Mouse (Mus musculus): ENCODE data around the gene 4930412O13Rik. TPM values are rescaled to one million over a fixed set of nuclear protein-coding genes. Genes with fewer than 3 reads are reported as not detected.

4930412O13Rik gene
- total RNA-seq, 2 experiments from 2014 or later, result not detected

DNA sequence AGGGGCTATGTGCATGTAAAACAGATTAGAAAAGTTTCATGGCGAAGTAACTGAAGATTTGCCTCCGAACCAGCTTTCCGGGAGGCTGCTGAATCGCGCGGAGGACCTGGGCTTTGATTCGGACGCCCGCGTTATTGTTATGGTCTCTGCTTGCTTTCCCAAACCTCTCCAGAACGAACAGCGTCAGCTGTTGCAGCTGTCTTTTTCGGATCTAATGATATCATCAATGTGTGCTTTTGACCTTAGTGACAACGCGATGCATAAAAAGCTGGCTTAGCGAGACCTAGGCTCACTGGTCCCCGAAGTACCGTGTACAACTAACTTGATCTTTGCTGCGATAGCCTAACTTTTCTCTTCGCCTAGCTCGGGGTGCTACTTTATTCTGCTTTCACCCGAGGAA, 2.0 kb upstream of the 4930412O13Rik start:
- intact Hi-C loops (cut with DNase I), result loop anchor here (5.0 kb wide), 1 partner anchor 242 kb away; no protein-coding TSS in a partner anchor
- DNase-seq, result no peak

DNA sequence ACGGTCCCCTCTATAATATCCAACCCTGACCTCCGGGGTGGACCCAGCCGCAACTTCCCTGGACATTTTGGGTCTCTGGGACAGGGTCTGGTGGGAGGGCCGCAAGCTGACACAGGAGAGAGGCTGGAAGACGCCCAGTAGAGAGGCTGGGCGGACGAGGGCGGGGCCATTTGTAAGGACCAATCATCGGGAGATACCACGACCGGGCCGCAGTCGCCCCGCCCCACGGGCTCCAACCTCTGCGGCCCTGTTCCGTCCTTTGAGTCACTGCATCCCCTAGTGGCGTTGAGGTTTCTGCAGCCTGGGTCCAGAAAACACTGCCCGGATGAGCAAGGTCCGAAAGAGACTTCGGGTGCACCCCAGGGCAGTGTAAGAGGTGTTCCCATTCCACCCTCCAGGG, 1.6 kb upstream of the 4930412O13Rik start:
- intact Hi-C loops (cut with DNase I), result loop anchor here (5.0 kb wide), 1 partner anchor 242 kb away; no protein-coding TSS in a partner anchor
- DNase-seq, result peak; percentile 93

DNA sequence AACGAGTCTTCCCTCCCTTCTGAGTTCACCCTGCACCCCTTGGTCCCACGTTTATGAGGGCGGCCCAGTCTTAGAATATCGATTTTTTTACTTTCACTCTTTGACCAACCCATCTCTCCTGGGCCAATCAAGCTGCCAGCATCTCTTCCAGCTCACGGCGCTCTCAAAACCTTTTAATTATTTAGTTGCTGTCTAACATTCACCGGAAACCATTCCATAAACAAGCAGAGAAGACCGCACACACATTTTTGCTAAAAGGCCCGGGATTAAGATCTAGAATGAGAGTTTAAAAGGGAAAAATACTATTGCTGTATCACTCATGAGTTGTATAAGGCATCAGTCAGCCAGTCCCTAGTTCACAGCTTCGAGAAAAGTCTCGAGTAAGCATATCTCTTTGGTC, 781 bp upstream of the 4930412O13Rik start:
- intact Hi-C loops (cut with DNase I), result loop anchor here (5.0 to 10.0 kb wide), 2 partner anchors 1128 to 1205 kb away; no protein-coding TSS in a partner anchor
- DNase-seq, result no peak

DNA sequence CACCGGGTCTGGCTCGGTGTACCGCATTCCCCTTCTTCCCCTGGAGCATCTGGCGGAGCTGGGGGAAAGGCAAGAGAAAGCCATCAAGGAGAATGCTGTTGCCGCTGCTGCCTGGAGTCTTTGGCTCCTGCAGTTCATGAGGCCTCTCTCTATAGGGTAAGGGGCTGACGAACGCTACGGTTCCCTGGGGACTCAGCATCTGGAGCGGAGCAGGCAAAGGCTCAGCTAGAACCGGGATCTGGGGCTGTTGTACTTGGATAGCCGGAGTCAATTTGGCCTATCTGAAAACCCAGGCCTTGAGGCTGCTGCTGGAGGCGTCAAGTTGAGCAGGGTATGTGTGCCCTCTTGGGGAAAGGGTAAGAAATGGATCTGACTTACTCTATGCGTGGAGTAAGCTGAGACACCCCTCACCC, 565 bp downstream of the 4930412O13Rik start:
- no peak for DNase-seq
- intact Hi-C loops (cut with DNase I), result loop anchor here (5.0 to 10.0 kb wide), 2 partner anchors 1129 to 1207 kb away; no protein-coding TSS in a partner anchor

DNA sequence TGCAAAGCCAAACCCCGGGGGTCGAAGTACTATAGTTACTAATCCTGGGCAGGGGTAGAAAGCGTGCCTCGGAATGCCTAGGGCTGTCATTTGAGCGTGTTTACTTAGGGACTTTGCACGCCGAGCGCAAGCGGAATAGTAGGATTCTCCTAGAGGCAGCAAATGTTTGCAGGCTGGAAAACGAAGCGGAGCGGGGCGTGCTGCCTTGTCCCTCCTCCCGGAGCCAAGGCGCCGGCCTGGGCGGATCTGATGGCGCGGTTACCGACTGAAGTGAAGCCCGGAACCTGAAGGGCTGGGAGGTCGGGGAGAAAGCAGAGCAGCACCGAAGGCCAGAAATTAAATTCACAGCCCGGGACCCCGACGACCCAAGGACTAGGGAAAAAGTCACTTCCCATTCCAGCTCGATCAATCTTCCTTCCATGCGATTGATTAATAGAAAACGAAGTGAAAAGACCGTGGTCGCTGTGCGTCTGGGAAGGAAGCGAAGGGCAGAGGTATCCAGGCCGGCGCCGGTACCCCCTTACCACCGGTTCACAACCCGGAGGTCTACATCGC, 1.4 kb downstream of the 4930412O13Rik start:
- peak; percentile 47 to 53 for DNase-seq

DNA sequence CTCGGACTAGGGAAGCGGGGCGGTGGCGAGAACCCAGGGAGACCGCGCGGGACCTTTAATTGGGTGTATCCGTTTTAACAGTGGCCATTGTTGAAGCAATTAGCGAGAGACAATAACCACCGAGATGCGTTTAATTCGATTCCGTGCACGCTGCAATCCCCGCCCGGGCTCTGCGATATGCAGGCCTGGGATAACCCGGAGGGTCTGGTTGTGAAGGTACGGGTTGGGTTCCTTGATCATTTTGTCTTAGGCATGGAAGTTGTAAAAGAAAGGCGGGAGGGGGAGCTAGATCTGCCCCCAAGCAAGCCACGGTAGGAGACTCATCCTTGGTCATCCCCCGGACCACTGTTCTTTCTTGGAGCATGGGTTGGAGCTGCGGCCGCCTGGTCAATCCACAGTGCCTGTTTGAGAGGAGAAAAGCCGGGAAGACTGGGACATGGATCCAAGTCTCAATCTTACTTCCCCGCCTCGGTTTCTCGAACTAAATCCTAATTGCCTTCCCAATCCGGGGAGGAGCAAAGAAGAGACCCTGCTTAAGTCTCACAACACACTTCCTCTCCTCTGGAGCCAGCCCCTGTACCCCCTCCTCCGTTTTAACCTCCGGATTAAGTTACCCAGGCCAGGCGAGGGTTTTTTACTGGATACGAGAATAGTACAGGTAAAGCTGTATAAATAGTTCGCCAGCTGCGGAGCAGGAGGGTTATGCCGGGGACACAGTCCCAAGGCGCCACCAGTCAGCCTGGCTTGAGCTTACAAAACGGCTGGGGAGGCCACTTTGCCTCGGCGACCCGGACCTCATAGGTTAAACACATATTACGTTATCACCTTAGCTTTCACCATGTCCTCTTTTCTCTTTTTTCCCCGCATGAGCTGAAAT, 2.1 kb downstream of the 4930412O13Rik start:
- DNase-seq, result peak; percentile 17 to 26
- intact Hi-C loops (cut with DNase I), result loop anchor here (5.0 to 10.0 kb wide), 2 partner anchors 1131 to 1208 kb away; no protein-coding TSS in a partner anchor

More for the DNA sequence above, 1.4 kb downstream of the 4930412O13Rik start:
- intact Hi-C loops (cut with DNase I), result loop anchor here (5.0 to 10.0 kb wide), 2 partner anchors 1130 to 1208 kb away; no protein-coding TSS in a partner anchor

DNA sequence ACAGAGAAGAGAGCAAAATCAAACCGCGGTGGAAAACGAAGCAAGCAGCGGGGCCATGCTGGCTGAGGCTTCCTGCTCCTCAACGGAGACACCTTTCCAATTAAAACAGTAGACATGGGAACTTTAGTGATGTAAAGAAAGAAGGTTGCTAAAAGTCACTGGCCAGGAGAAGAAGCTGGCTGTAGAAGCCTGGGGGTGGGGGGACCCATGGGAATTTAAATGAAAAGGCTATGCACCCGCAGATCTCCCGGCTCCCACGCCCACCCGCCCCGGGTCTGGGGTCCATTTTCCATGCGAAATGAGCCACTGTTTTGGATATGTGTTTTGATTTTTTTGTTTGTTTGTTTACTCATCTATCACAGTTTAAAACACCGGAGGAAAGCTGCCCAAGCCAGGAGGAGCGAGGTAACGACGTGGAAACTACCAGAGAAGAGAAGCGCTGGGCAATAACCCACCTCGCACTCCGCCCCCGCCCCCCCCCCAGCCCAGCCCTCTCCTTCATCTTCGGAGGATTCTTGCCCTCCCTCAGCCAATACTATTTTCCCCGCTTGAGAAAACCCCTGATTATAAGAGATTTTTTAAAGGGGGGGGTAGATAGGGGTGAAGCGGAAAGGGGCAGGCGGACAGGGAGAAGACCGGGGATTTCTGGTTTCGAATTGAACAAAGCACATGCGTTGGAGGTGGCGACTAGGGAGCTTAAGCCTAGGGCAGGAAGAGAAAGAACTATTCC, 2.9 kb downstream of the 4930412O13Rik start:
- no peak for DNase-seq
- intact Hi-C loops (cut with DNase I), result loop anchor here (5.0 to 10.0 kb wide), 2 partner anchors 1132 to 1209 kb away; no protein-coding TSS in a partner anchor

DNA sequence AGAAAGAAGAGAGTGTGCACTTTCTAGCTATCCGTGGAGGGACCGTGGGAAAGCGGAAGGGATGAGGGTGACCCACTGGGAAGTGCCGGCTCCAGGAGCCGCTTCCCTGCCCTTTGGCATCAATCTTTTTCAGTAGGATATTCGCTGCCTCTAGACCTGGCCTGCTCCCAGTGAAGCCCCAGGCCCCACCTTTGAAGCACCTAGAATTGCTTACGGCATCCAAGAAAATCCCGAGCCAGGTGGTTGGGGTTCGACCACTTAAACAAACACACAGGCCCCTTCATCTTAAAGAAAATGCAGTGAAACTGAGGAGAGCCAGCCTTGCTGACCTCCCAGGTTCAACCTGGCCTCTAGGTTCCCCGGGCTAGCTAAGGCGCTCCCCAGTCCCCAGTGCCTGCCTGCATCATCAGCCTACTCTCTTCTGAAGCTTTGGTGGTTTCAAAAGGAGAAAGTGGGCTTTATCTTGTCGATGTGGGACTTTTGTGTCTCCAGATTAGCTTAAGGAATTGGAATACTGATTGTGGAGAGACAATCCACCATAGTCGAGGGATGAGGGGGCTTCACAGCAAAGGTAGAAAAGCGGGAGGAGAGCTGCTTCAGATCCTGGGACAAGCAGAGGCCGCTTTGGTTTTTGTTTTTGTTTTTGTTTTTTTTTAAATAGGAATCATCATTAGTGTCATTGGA, 3.6 kb downstream of the 4930412O13Rik start:
- no peak for DNase-seq
- intact Hi-C loops (cut with DNase I), result loop anchor here (5.0 to 10.0 kb wide), 2 partner anchors 1132 to 1210 kb away; no protein-coding TSS in a partner anchor

DNA sequence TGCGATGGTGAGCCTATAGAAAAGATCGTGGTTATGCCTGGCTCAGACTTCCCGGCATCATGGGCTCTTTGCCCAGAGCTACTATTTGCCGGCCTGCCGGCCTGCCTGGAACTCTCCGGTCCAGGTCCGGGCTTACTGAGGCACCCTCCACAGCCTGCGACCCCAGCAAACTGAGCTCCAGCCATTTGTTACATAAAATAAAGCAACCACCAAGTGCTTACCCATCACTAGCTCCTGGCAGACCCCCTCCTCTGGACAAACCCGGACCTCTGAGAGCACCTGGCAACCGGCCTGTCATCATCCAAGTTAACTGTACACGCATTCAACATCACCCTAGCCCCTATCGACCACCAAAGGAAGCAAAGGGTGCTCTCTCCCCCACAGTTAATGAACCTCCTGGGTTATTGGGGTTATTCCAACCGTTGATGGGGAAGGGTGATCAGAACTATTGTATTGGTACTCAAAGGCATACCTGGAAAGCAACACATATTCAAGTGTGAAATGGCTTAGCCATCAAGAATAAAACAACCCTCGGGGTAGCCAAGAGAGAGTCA, 4.2 kb downstream of the 4930412O13Rik start:
- intact Hi-C loops (cut with DNase I), result loop anchor here (10.0 kb wide), 1 partner anchor 1210 kb away; no protein-coding TSS in a partner anchor
- DNase-seq, result no peak

DNA sequence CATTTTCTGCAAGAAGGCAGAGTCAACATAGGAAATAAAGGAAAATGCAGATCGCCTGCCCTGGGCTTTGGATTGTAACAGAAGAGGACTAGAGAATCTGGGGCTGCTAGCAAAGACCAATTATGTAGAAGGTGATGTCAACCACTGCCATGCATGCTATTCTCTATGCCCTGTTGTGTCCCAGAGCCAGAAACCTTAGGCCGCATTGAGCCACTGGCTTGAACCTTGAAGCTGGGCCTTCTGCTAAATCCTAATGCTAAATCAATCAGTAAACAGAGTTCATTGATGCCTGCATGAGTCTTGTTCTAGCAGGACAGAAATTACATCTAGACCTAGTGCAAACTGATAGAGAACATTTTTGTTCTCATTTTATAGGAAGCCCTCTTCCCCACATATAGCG, 5.0 kb downstream of the 4930412O13Rik start:
- intact Hi-C loops (cut with DNase I), result loop anchor here (10.0 kb wide), 1 partner anchor 1211 kb away; no protein-coding TSS in a partner anchor

DNA sequence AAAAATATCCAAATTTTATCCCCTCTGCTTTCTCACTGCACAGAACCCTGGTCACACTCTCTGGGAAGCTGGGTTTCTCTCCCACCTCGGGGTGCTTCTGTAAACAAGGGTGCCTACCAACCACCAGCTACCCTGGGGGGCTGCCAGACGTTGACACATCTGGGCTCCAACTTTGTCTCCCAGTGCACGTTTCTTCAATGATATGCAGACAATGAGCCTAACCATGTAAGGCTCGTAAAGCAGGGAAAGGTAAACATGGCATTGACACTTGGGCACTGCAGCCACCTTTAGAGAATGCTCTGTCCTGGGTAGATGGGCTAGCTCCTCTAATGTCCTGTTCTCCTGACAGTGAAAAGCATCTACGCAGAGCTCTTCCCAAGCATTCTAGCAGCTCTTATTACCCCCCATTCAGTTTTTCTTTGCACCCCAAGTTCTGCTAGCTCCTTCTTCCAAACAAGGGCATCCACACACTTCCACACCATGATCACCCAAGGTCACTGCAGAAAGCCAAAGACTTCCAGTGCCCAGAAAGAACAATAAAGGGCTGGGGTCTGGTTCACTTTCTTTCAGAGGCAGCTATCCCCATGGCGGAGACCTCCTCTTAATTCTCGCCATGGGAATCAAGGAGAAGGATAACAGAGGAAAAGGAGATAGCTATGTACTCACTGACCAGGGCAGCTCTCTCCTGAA, 6.0 kb downstream of the 4930412O13Rik start:
- intact Hi-C loops (cut with DNase I), result loop anchor here (10.0 kb wide), 1 partner anchor 1212 kb away; no protein-coding TSS in a partner anchor
- DNase-seq, result no peak

More for the DNA sequence above, 5.0 kb downstream of the 4930412O13Rik start:
- no peak for DNase-seq

DNA sequence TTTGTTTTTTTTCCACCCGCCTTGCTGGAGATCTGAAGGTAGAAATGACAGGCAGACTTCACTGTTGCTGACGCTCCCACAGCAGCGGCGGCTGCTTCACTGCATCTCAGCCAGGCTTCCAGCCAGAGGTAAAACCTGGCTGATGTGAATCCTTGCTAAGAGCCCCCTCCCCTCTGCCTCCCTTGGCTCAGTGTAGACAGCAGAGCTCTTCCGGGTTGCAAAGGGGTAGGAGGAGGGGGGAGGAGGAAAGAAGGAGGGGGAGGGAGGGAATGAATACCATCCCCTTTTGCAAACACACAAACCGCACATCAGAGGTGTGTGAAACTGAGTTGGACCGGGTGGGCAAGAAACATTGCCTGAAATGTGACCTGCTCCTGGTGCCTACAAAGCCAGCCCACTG, 6.6 kb downstream of the 4930412O13Rik start:
- intact Hi-C loops (cut with DNase I), result loop anchor here (10.0 kb wide), 1 partner anchor 1213 kb away; no protein-coding TSS in a partner anchor
- no peak for DNase-seq

DNA sequence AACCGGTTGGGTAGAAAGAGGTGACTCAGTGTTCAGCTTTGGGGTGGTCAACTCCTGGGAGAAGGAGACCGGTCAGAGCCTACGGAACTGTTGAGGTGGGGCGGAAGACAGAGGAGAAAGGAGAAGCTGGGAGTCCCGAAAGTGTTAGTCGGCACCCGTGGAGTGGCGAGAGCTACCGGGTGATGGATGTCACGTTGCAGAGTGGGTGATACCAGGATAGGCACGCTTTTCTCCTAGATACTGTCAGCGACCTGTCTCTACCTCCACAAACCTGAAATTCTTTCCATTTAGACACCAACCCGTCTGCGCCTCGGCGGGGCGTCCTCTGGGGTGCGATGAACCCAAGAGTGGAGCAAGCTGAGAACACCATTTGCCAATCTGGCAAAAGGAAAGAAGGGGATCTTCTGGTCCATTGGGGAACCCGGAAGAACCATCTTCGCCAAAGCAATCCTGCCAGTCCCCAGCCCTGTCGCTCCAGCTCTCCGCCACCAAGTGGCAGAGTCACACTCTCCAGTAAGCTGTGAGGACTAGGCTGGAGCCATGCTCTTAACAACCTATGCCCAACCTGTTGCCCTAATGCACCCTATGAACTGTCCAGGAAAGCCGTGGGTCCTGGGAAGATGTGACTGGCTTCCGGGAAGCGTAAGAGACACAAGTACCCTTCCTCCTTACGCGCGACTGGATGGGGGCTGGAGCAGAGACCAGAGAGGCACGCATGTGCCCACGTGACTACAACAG, 8.0 kb downstream of the 4930412O13Rik start, which contains the start of gene 9230102O04Rik:
Gene 9230102O04Rik (minus strand): TSS at position 628 of the 738 bp plus-strand sequence.
- peak; percentile 23 to 47 for DNase-seq
- intact Hi-C loops (cut with DNase I), result loop anchor here (10.0 kb wide), 1 partner anchor 1214 kb away; no protein-coding TSS in a partner anchor

DNA sequence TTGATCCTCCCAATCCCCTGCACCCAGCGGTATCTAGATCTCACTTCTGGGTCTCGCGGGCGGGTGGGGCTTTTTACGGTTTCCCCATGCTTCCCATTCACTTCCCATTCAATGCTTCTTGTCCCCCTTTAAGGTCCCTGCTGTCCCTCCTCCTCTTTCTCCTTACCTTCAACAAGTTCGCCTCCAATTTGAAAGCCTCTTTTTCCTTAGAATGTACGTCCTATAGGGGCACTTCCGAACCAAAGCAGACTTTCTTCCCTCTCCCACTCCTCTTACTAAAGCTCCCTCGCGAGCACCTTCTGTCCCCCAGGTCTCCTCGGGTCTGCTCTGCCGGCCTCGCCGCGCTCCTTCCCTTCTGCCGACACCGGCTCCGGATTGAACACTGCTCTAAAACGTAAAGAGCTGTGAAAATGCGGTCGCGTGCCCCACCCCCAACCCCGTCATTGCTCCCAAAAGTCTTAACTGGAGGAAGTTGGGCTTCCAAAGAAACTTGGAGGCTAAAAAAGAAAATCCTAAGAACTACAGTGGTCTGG, 8.7 kb downstream of the 4930412O13Rik start, which contains the start of gene Gata3:
Gene Gata3 (minus strand): TSS at position 384 of the 533 bp plus-strand sequence.
- no peak for DNase-seq
- intact Hi-C loops (cut with DNase I), result loop anchor here (5.0 to 10.0 kb wide), 2 partner anchors 123 to 1215 kb away; no protein-coding TSS in a partner anchor

DNA sequence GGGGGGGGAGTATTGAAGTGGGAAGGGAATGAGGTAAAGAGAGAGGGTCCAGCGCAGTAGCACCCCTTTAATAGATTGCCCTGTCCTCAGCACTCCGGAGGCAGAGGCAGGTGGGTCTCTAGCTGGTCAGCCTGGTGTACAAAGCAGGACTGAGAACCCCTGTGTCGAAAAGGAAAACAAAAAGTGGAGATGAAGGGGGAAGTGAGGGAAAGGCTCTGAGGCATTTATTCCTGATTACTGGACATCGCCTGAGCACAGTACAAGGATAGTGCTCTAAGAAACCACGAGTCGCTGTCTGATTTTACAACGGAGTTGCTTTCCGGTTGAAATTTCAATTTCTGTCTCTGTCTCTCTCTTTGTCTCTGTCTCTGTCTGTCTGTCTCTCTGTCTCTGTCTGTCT, 9.2 kb downstream of the 4930412O13Rik start:
- intact Hi-C loops (cut with DNase I), result loop anchor here (5.0 kb wide), 1 partner anchor 122 kb away; no protein-coding TSS in a partner anchor
- no peak for DNase-seq

DNA sequence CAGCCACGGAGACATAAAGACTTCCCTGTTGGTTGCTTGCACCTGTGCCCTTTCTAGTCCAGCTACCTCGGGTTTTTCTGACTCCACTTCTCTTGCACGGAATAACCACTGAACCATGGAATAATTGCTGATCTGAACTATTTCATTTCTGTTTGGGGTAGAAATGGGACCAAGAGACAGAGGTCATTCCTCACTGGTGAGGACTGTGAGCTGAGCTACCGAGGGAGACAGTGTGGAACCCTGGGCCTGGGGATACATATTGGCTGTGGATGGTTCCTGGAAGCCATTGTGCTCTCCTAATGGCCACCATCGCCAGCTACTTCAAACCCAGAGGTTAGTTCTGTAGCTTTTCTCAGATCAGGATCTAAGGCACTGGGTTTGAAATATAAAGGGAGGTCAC, 9.9 kb downstream of the 4930412O13Rik start:
- intact Hi-C loops (cut with DNase I), result loop anchor here (5.0 kb wide), 1 partner anchor 121 kb away; no protein-coding TSS in a partner anchor
- no peak for DNase-seq

DNA sequence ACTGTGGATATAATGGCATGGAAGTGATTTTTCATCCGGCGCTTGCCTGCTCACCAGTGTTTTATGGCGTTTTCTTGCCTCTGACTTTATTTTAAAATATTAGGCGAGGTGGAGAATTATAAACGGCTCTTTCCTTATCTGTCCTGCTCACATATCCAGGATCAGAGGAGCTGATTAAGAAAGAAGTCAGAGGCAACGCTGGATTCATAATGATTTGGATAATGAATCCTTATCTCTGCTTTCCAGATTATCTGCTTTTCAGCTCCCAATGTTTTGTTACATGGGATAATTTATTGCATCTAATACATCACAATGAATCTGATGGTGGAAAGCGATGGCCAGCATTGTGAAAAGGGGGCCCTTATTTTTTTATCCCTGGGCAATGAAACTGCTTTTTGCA, 11.5 kb downstream of the 4930412O13Rik start:
- intact Hi-C loops (cut with DNase I), result loop anchor here (5.0 kb wide), 1 partner anchor 120 kb away; no protein-coding TSS in a partner anchor
- no peak for DNase-seq

Measured in heart, postnatal 14 days (tissue).